Mouse (Mus musculus) embryonic facial prominence, embryonic 14.5 days (tissue): ENCODE data around the gene Col9a3. TPM values are rescaled to one million over a fixed set of nuclear protein-coding genes. Genes with fewer than 3 reads are reported as not detected.

Experiments
- ATAC-seq: fragments of 200-750 bp; cut with Nextera tagmentation; 2 replicates; pipeline ENCODE4 v1.8.0; 2017; ENCODE audit warnings: low read depth, moderate number of reproducible peaks, moderate TSS enrichment
- DNase-seq: peaks from one replicate; pipeline ENCODE4 v3.0.0-alpha.2; 2015; ENCODE audit warnings: low spot score
- H3K27ac ChIP-seq: fragments of 300-500 bp; sonication (generic); replicated peaks from 2 replicates; pipeline ENCODE4 v1.5.1; 2014; ENCODE audit warnings: low read depth, mild to moderate bottlenecking, low read length, moderate library complexity
- H3K27me3 ChIP-seq: fragments of 300-500 bp; sonication (generic); replicated peaks from 2 replicates; pipeline ENCODE4 v1.6.1; 2014; ENCODE audit warnings: low read length; ENCODE audit not compliant: control insufficient read depth, insufficient read depth
- H3K36me3 ChIP-seq: fragments of 300-500 bp; sonication (generic); 2 replicates; pipeline ENCODE4 v1.6.1; 2014; ENCODE audit warnings: low read length, mixed read lengths; ENCODE audit not compliant: control insufficient read depth, insufficient read depth
- H3K4me1 ChIP-seq: fragments of 300-500 bp; sonication (generic); 2 replicates; pipeline ENCODE4 v1.6.1; 2014; ENCODE audit warnings: antibody characterized with exemption, low read length; ENCODE audit not compliant: control insufficient read depth, insufficient read depth
- H3K4me2 ChIP-seq: fragments of 300-500 bp; sonication (generic); 2 replicates; pipeline ENCODE4 v1.6.1; 2014; ENCODE audit warnings: low read depth, mild to moderate bottlenecking, low read length, moderate library complexity, mixed read lengths
- H3K4me3 ChIP-seq: fragments of 300-500 bp; sonication (generic); 2 replicates; pipeline ENCODE4 v1.5.1; 2014; ENCODE audit warnings: low read depth, mild to moderate bottlenecking, low read length
- H3K9ac ChIP-seq: fragments of 300-500 bp; sonication (generic); 2 replicates; pipeline ENCODE4 v1.6.1; 2014; ENCODE audit warnings: low read depth, mild to moderate bottlenecking, low read length, moderate library complexity, mixed read lengths
- H3K9me3 ChIP-seq: fragments of 300-500 bp; sonication (generic); 2 replicates; pipeline ENCODE4 v1.6.1; 2016; ENCODE audit warnings: low read length; ENCODE audit not compliant: control insufficient read depth
- WGBS: fragments of 180-500 bp; shearing (Covaris S2); extraction: QIAGEN DNeasy Blood & Tissue Kit; methylation state at CpG from one replicate; pipeline ENCODE4 v1.1.7; 2014; 5-methylcytosine and 5-hydroxymethylcytosine counted together
- polyA plus RNA-seq: library from polyadenylated mRNA; unstranded; fragments of >200 nt; fragmentation: Nextera tagmentation; extraction: Ambion mirVana; gene quantifications from 2 replicates; pipeline ENCODE4 v1.2.1, GENCODE M21; 2014

The Col9a3 gene
- 164 and 277 TPM in 2 replicates for polyA plus RNA-seq

GRCm38 (mm10) chr2:180597490-180597889 is at the start of gene Col9a3:
Gene Col9a3, plus strand, starts transcription at chr2:180597790.
- Histone ChIP-seq H3K4me1 (peaks cover 20% of the 10 kb centered on the region), H3K36me3 (peaks cover 30% of the 10 kb centered on the region), H3K4me3 (peak within 1 kb of the TSS; percentile 42), H3K27me3 (0 out of 2 replicates have a peak, but pooled peaks cover 5% of the 10 kb centered on the region), H3K9ac (peak within 1 kb of the TSS; percentile 61), H3K4me2 (peak within 1 kb of the TSS; percentile 59), H3K27ac (peak within 1 kb of the TSS; percentile 86), H3K9me3 (no peaks in the 10 kb centered on the region)
- WGBS = 39% methylated on average over 4 of the region's 4 CpGs
- DNase-seq (no peak), ATAC-seq (no peak)

GRCm38 (mm10) chr2:180552340-180552739 is 45.2 kb upstream of the Col9a3 start:
- ATAC-seq = no peak
- WGBS = 67% methylated on average over 3 of the region's 3 CpGs
- no peak overlapping the region for H3K4me2 ChIP-seq
- peaks cover 4% of the 10 kb centered on the region; the same call in 1 of the 2 replicates for H3K4me1 ChIP-seq
- H3K9ac ChIP-seq = no peak overlapping the region
- H3K36me3 ChIP-seq = no peaks in the 10 kb centered on the region
- no peaks in the 10 kb centered on the region for H3K27me3 ChIP-seq
- no peak overlapping the region for H3K27ac ChIP-seq
- DNase-seq = no peak
- no peak overlapping the region for H3K4me3 ChIP-seq
- no peaks in the 10 kb centered on the region for H3K9me3 ChIP-seq

GRCm38 (mm10) chr2:180555219-180555618 is 42.4 kb upstream of the Col9a3 start:
- no peaks in the 10 kb centered on the region for H3K27me3 ChIP-seq
- H3K4me2 ChIP-seq = no peak overlapping the region
- H3K9me3 ChIP-seq = no peaks in the 10 kb centered on the region
- no peak overlapping the region for H3K27ac ChIP-seq
- no peak for DNase-seq
- H3K4me1 ChIP-seq = no peaks in the 10 kb centered on the region
- 51% methylated on average over 3 of the region's 3 CpGs for WGBS
- H3K36me3 ChIP-seq = no peaks in the 10 kb centered on the region
- no peak overlapping the region for H3K4me3 ChIP-seq
- ATAC-seq = no peak
- no peak overlapping the region for H3K9ac ChIP-seq

GRCm38 (mm10) chr2:180556470-180556869 is 41.1 kb upstream of the Col9a3 start:
- H3K9ac ChIP-seq = no peak overlapping the region
- H3K27me3 ChIP-seq = no peaks in the 10 kb centered on the region
- no peaks in the 10 kb centered on the region for H3K4me1 ChIP-seq
- peak; percentile 47; the same call in 1 of the 2 replicates for ATAC-seq
- 59% methylated on average over 3 of the region's 3 CpGs for WGBS
- H3K36me3 ChIP-seq = no peaks in the 10 kb centered on the region
- H3K27ac ChIP-seq = no peak overlapping the region
- H3K4me3 ChIP-seq = no peak overlapping the region
- H3K4me2 ChIP-seq = no peak overlapping the region
- no peak for DNase-seq
- H3K9me3 ChIP-seq = no peaks in the 10 kb centered on the region

GRCm38 (mm10) chr2:180560245-180560644 is 37.3 kb upstream of the Col9a3 start:
- Histone ChIP-seq H3K9ac (no peak overlapping the region), H3K4me1 (no peaks in the 10 kb centered on the region), H3K36me3 (no peaks in the 10 kb centered on the region), H3K4me3 (no peak overlapping the region), H3K9me3 (no peaks in the 10 kb centered on the region), H3K27me3 (no peaks in the 10 kb centered on the region; the same call in 1 of the 2 replicates), H3K4me2 (no peak overlapping the region), H3K27ac (no peak overlapping the region)
- DNase-seq (no peak), ATAC-seq (no peak)
- WGBS = 56% methylated on average over 5 of the region's 5 CpGs

DNA sequence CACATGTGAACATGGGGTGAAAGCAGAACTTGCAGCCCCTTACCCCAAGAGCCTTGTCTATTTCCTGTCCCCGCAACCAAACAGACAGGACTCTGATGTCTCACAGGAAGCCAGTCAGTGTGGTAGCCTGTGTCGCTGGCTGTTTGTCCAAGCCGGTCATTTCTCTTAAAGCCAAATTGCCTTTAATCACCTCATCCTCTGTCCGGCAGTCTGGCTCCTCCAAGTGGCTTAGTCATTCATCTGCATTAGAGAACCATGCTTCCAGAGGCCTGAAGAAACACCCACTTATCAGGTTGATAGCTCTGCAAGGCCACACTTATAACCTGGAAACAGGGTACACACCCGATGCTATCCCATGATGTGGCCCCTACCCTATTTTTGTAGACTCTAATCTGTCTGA is 35.4 kb upstream of the Col9a3 start:
- Histone ChIP-seq H3K4me2 (no peak overlapping the region), H3K9me3 (no peaks in the 10 kb centered on the region), H3K9ac (no peak overlapping the region), H3K4me3 (no peak overlapping the region), H3K36me3 (no peaks in the 10 kb centered on the region), H3K4me1 (no peaks in the 10 kb centered on the region), H3K27ac (no peak overlapping the region), H3K27me3 (no peaks in the 10 kb centered on the region; the same call in 1 of the 2 replicates)
- DNase-seq = no peak
- ATAC-seq = no peak
- WGBS = 50% methylated on average over 5 of the region's 5 CpGs

GRCm38 (mm10) chr2:180563296-180563695 is 34.3 kb upstream of the Col9a3 start:
- H3K9me3 ChIP-seq = no peaks in the 10 kb centered on the region
- H3K4me2 ChIP-seq = no peak overlapping the region
- H3K27ac ChIP-seq = no peak overlapping the region
- ATAC-seq (no peak), DNase-seq (no peak)
- H3K4me3 ChIP-seq = no peak overlapping the region
- H3K36me3 ChIP-seq = no peaks in the 10 kb centered on the region
- no peaks in the 10 kb centered on the region for H3K4me1 ChIP-seq
- no peaks in the 10 kb centered on the region; the same call in 1 of the 2 replicates for H3K27me3 ChIP-seq
- H3K9ac ChIP-seq = no peak overlapping the region
- 44% methylated on average over 6 of the region's 6 CpGs for WGBS

- Histone ChIP-seq H3K36me3 (no peaks in the 10 kb centered on the region), H3K9me3 (no peaks in the 10 kb centered on the region), H3K4me2 (no peak overlapping the region), H3K27ac (no peak overlapping the region), H3K9ac (no peak overlapping the region), H3K4me1 (peaks cover 3% of the 10 kb centered on the region; the same call in 1 of the 2 replicates), H3K4me3 (no peak overlapping the region), H3K27me3 (no peaks in the 10 kb centered on the region; the same call in 1 of the 2 replicates)
- DNase-seq (no peak), ATAC-seq (no peak)
- 34% methylated on average over 5 of the region's 5 CpGs for WGBS
These were observed 33.7 kb upstream of the Col9a3 start for GRCm38 (mm10) chr2:180563841-180564240.

DNA sequence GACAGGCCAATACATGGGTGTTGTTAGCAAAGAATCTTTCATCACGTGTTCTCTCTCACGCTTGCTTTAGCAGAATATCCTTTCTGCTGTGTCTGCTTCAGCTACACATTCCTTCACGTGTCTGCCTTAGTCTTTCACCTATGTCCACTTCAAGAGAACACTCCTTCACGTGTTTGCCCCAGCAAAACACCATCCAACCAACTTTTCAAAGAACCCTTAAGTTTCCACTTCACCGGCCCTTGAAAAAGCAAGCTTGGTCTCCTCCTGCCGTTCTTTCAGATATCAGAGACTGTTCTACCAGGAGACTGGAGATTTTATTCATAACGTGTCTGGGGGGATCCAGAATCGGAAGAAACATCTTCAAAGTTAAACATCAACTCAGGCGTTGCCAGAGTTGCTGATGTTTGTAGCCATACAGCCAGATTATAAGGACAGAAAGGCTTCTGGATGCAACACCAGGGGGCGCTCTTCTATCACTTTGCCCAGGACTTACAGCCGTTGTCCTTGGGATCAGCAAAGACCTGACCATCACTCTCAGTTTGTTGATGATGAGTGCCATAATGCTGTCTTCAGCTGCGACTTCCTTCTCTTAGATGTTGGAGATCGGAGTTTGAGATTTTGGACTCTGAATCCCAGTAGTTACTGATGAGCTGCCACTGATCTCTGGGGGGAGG is 31.2 kb upstream of the Col9a3 start:
- H3K4me3 ChIP-seq = no peak overlapping the region
- H3K9me3 ChIP-seq = no peaks in the 10 kb centered on the region
- H3K4me1 ChIP-seq = peaks cover 8% of the 10 kb centered on the region; the same call in 1 of the 2 replicates
- no peaks in the 10 kb centered on the region for H3K36me3 ChIP-seq
- no peaks in the 10 kb centered on the region; the same call in 1 of the 2 replicates for H3K27me3 ChIP-seq
- no peak overlapping the region for H3K9ac ChIP-seq
- peak; percentile 66 for DNase-seq
- no peak overlapping the region for H3K4me2 ChIP-seq
- no peak overlapping the region for H3K27ac ChIP-seq
- no peak; the same call in 1 of the 2 replicates for ATAC-seq
- 40% methylated on average over 13 of the region's 13 CpGs for WGBS
